Mouse (Mus musculus) c-Kit-positive CD71-positive TER-119-negative erythroid progenitor cells, embryonic 14.5 days (primary cell): ENCODE data around the gene Palm2.

ENCODE experiments used
- DNase-seq: peaks from one replicate; pipeline ENCODE4 v3.0.0-alpha.2; 2013; ENCODE audit warnings: low read depth

Gene Palm2

DNA sequence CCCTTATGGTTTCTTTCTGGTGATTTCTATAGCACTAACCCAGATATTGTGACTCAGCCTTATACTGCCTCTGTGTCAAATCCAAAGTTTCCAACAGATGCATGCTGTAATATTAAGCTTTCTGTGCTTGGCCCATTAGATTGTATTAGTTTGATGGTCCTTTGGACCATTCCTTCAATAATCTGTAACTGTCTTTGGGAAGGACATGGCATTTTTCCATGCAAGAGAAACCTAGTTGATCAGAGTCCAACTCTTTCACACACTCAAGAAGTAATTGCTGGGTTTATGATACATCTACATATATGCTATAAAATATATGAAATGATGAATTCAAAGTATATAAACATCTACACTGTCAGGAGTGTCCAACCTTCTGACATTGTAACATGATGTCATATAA, 281.8 kb downstream of the Palm2 start:
- no peak for DNase-seq

DNA sequence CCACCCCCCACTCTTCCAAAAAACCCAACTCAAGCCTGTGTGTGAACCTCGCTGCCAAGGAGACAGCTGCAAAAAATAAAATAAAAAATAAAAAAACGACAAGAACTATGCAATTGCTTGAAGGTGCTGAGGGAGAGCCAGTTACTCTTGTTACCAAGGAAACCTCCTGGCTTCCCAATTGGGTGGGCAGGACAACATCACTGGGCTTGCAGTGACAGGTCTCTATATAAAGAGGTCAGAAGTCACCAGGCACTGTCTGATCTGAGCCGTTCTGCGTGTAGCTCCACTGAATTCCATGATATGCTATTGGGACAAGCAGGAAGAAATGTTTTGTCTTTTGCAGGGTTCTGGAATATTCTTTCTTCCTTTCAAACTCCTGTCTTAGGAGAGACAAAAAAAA, 282.7 kb downstream of the Palm2 start:
- DNase-seq, result no peak

DNA sequence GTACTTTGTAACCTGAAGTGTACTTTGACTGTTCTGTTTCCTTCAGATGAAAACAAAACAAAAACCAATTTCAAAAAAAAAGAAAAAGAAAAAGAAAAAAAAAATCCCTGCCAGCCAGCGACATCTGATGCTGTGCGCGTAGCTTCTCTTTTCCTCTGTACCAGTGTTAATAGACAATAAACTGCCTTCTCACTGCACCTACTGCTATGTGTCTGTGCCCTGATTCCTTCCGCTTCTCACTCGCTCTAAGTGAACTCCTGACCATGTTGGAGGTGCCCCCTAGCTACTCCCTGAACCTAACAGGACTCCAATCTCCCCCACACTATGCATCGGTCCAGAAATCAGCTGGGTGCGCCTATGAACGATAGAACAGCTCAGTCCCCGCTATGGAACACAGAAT, 283.3 kb downstream of the Palm2 start, which contains the start of gene Akap2:
TSS of gene Akap2 (plus strand) at position 304 of the 400 bp plus-strand sequence.
- DNase-seq, result no peak

DNA sequence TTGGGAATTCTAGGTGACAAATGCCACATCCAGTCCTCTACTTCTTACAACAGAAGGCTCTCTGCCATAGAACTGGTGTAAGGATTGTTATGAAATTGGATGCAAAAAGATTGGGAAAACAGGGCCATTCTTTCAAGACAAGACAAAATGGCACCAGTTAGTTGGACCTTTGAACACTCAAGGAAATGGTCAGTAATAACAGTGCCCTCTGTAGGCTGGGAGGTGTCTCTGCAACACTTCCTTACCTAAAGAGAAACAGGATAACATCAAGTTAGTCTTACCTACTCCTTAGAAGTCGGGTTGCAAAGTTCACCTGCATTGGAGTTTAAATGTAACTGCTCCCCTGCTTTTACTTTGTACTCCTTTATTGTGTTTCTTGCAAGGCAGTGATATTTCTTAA, 285.3 kb downstream of the Palm2 start:
- DNase-seq, result no peak

DNA sequence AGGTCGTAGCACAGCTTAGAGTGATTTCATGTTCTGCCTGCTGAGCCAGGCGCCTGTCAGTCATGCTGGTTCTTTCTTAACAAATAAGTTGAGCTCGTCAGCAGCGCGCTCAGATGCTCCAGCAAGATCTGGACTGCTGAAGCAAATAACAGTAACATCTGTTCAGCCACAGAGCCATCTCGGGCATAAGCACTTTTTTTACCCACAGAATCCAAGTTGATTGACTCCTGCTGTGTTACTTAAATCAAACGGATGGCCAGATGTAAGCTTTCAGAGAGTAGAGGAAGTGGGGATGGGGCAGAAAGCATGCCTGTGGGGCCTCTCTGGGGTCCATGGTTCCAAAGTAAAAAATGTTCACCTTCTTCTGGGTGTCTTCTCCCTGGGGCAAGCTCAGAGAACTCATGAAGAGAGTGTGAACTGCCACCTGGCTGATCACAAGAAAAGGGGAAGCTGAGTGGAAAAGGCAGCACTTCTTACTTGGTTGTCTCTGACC, 286.9 kb downstream of the Palm2 start:
- no peak for DNase-seq

DNA sequence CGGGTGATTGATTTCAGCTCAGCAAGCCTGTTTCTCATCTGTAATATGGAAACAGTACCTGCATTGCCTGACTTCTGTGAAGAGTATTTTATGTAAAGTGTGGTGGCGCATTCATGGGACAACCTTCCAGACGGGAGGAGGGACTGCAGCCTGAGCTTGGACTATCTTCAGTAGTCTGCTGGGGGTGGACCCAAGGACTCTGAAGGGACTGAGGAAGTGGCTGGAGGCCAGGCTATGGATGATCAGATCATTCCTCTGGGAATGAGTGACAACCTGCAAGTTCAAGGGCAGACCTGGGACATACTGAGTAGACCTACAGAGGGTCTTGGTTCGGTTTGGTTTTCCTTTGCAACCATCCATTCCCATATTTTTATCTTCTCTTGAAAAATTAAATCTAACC, 288.2 kb downstream of the Palm2 start:
- no peak for DNase-seq

DNA sequence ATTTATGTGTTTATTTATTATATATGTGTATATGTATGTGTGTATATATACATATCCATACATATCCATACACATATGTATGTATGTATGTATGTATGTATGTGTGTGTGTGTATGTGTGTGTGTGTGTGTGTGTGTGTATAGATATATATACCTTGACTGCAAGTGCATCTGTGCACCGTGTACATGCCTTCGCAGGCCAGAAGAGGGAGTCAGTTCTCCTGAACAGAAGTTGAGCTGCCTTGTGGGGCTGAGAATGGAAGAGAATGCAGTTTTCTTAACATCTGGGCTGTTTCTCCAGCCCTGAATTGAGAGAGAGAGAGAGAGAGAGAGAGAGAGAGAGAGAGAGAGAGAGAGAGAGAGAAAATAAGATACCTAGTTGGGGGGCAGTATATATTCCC, 289.6 kb downstream of the Palm2 start:
- DNase-seq, result no peak

DNA sequence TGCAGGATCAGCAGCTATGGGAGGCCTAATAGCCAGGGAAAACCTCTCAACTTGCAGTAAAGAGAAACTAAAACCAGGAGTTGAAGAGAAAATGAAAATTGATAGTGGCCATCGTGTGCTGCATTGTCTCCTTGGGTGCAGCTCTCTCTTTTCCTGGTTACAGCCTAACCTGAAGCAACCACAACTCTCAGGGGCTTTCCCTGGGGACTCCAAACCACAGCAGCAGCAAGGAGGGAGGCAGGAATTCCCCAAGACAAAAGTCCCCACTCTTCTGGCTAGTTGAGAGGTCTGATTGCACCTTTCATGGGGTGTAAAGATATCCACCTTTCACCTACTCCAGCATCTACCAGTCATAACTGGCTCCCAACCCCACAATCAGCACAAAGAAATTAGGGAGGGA, 291.5 kb downstream of the Palm2 start:
- no peak for DNase-seq

DNA sequence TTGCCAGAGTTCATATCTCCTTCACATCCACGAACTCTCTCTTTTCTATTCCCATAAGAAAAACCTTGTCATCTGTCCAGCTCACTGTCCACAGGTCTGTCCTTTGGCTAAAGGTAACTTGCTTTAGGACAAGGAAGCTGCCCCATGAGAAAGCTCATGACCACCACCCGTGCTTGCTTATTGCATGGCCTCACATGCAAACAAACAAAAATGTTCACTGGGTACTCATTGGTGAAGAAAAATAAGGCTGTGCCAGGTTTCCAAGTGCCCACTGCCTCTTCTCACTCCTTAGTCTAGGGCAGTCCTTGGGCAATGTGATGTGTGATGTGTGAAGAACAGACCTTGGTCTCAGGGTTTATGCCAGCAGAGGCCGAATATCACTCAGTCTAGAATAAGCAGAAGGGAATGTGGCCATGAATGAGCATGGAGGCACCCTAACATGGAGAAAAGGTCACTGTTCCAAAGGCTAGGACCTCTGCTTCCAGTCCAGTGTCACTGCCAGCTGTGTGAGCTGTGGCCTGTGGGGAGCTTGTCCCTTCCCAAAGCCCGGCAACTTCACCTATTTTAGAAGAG, 294.6 kb downstream of the Palm2 start:
- no peak for DNase-seq

DNA sequence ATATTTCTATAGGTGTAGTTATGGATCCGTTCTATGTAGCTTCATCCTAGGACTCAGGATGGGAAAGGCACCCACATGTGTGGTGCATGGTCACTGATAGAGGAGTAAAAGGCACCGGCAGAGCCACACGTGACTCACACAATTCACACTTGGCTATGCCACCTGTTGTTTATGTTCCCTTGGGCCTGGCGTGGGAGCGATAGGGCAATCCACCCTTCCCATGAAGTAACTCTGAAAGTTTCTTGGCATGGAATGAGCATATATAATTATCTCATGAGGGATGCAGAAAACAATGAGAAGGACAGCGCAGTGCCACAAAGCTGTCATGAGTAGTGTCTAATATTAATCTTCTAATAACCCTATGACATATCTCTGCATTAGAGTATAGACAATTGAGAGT, 296.0 kb downstream of the Palm2 start:
- no peak for DNase-seq

DNA sequence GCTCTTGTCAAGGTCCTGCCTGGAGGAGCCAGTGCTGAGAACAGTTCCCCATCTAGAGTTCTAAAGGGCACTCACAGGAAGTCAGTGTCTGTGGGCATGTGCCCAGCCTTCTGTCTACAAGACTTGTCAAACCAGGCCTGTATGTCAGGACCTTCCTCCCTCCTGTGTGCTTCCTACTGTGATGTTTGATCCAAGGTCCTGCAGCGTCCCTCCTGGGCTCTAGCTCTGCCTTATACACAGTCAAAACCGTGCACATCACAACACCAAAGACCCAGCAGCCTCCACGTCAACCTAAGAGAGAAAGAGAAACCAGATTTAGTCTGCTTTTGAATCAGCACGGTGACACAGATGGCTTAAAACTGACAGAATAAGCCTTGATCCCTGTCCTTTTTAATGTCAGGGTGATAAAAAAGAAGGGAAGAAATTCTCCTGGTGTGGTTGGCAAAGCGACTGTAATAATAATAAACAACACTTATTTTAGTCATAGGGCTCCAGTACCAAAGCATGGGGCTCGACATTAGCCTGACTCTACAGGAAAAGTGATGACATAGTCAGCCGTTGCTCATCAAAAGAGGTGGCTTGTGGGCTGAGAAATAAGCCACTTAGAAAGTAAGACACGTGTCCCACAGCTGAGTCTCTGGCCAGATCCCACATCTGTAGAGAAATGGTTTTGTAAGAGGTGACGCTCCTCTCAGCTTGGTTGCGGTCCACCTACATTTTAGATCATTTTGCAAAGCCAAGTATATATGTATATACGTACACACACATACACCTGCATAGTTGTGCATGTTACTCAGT, 297.0 kb downstream of the Palm2 start:
- DNase-seq, result no peak

DNA sequence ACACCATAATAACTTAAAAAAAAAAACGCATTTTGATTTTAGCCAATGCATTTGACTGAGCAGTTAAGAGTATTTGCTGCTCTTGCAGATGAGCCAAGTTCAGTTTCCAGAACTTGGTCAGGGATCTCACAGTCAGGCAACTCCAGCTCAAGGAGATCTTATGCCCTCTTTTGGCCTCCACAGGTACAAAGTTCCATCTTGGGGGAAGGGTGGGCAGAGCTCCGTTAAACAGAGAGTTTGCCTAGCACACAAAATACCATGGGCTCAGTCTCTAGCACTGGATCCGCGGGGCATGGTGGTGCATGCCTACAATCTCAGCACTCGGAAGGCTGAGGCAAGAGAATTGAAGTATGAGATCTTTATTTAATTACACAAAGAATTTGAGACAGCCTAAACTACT, 298.3 kb downstream of the Palm2 start:
- DNase-seq, result no peak

DNA sequence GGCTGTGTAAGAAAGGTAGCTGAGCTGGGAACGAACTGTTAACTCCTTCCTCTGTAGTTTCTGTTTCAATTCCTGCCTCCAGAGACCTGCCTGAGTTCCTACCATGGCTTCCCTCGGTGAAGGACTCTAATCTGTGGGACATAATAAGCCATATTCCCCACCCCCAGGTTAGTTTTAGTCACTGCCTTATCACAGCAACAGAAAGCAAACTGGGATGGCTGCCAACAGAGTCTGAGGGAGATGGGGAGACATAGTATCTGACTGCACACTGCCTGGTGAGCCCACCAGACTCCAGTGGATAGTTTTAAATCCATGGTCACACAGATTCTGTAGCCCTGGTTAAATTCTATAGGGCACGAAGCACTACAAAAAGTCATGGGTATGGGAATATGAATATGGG, 299.4 kb downstream of the Palm2 start:
- DNase-seq, result peak; percentile 3

DNA sequence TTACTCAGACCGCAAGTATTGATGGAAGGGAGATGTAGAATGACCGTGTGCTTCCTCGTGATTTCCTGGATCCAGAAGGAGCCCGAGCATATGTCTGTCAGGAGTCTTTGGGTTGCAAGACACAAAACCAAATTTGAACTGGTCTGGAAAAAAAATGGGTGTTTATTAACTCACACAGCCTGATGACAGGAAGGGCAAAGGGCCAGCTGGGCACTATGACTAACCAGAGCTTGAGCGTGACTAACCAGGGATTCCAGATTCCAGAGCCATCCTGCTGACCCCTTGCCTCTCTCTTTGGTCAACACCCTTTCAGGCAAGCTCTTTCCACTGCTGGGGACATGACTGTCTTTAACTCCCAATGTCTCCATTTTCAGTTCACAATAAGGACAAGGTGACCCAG, 301.4 kb downstream of the Palm2 start:
- DNase-seq, result no peak

DNA sequence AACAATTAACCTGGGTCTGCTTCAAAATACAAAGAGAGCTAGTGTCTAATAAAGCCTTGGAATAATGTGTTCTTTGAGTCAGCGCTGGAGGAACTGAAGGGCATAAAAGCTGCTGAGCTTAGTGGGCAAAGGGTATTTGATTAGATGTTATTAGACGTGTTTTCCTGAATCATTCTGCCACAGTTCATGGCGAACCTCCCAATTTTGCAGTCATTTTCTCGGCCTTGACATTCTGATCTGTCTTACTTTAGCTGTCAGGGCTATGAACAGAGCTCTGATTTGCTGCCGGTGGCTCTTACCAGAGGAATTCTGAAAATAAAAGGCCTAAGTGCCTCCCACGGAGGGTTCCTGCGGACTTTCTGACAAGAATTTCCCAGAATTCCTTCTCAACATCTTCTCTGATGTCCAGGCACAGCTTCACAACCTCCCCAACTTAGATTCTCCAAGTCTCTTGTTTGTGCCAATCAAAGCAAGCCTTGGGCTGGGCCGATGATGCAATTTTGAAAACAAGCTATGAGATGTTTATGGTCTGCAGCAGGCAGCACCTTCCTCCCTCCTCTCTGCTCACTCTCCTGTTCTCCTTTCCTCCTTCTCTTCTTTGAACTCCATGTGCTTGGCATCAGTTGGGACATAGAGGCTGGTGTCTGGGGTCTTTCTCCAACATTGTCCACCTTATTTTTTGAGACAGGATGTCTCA, 305.0 kb downstream of the Palm2 start:
- no peak for DNase-seq

DNA sequence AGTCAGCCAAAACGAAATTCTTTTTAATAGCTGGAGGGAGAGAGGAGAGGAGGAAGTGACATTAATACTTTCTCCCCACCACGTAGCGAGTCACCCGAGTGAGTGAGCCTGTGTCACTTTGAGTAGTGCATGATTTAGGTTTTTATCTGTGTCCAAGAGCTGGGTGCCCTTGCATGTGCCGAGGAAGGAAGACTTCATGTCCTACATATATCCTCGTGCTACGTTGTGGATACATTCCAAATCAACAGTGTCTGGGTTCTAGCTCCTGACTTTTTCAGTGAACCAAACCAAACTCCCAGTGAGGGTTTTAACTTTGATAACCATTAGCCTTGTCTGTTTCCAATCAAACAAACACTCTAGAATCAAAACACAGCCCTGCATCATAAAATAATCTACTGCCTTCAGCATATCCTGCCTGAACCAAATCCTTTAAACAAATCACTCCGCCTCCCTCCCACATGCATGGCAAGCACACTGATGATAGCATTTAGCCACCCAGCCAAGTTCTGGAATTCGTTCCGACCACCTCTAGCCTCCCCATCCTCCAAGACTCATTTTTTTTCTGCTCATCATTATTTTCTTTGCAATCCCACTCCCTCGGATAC, 309.4 kb downstream of the Palm2 start:
- no peak for DNase-seq

DNA sequence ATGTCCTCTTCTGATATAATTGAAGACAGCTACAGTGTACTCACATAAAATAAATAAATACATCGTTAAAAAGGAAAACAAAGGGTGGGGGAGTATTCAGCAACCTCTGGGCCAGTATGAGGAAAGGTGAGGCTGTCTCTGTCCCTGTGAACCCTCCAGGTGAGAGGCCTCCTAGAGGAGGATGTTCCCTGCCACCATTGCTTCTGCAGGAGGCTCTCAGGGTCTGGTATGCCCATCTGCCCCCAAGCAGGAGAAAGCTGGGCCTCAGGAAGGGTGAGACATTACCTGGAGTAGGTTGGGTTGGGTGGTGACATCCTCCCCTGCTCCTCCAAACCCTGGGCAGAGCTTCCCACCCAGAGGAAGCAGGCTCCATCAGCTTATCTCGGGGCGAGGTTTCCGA, 316.6 kb downstream of the Palm2 start:
- no peak for DNase-seq

DNA sequence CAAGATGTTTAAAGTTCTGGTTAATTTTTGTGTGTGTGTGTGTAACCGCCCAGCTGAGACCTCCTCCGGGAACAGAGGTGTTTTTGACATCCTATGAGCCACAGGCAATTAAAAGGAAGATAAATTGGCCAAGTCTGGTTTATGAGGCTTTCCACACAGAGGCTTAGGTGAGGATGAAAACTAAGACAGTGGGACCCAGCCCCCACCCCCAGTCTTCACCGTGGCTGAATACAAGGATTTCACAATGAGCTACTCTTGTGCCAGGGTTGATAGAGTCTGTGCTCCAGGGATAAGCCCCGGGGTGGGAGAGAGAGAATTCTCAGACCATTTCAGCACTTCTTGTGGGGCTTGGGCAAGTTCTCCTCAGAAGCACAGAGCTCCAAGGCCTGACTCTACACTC, 317.0 kb downstream of the Palm2 start:
- DNase-seq, result no peak

DNA sequence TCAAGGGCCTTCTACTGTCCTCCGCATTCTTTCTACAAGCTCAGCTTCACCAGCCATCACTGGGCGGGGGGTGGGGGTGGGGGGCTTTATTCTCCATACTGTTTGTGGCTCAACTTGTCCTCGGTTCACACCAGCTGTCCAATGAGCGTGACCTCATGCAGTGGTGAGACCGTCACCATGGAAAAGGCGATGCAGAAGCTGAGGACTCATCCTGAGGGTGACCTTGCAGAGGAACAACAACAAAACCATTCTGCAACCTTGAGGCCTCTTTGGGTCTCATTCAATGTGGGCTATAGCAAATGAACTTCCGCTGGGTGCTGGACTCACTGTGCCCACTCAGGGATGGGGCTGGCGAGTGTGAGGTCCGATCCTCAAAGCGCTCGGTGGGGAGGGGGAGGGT, 317.5 kb downstream of the Palm2 start:
- DNase-seq, result no peak

DNA sequence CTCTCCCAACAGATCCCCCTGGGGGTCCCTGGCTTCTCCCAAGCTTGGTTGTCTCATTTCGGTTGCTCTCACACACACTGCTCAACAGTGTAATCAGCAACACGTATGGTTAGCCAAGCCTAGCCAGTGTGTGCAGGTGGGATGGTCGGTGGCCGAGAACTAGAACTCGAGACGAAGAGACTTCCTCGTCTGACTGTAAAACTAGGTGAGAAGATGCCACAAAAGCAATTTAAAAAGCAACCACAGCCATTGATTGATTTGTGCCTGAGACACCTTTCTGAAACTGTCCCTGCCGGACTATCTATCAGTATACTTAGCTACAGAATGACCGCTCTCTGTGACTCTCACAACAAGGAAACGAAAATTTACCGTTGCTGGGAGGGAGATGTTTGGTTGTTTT, 321.0 kb downstream of the Palm2 start:
- no peak for DNase-seq

DNA sequence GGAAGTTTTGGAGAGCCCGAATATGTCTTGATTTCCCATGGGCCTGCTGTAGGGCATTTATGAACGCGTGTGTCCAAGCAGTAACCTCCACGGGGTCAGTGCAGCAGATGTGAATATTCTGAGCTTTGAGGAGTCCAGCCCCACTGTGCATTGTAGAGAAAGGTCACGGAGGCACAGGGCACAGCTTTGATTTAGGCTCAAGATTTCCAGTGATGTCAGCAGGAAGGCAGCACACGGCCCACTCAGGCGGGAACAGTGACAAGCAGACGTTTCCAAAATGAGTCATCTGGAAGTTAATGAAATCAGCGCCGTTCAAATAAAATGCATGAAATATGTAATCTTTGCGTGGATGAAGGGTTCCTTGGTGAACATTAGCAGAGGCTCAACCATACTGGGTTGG, 323.9 kb downstream of the Palm2 start:
- no peak for DNase-seq
